Mouse (Mus musculus) kidney, adult 2 months (tissue): ENCODE measurements around the gene A530016L24Rik. TPM values are rescaled to one million over a fixed set of nuclear protein-coding genes. Genes with fewer than 3 reads are reported as not detected.

Experiments
- DNase-seq: peaks from one replicate; pipeline ENCODE4 v3.0.0; 2021
- H3K27ac ChIP-seq: fragments of 200-500 bp; 2 replicates; pipeline ENCODE4 v1.5.1; 2012; ENCODE audit warnings: low read depth, low read length, control low read depth, inconsistent platforms; ENCODE audit not compliant: insufficient read depth
- H3K27me3 ChIP-seq: fragments of 200-500 bp; replicated peaks from 2 replicates; pipeline ENCODE4 v1.6.1; 2012; ENCODE audit warnings: mild to moderate bottlenecking, moderate library complexity, low read length, inconsistent platforms; ENCODE audit not compliant: control insufficient read depth, insufficient read depth
- H3K36me3 ChIP-seq: fragments of 200-500 bp; 2 replicates; pipeline ENCODE4 v1.6.1; 2012; ENCODE audit warnings: mild to moderate bottlenecking, moderate library complexity, low read length, inconsistent platforms; ENCODE audit not compliant: control insufficient read depth, insufficient read depth
- H3K4me1 ChIP-seq: fragments of 200-500 bp; 2 replicates; pipeline ENCODE4 v1.6.1; 2011; ENCODE audit warnings: low read length; ENCODE audit not compliant: control insufficient read depth, insufficient read depth
- H3K4me3 ChIP-seq: fragments of 200-500 bp; 2 replicates; pipeline ENCODE4 v1.5.1; 2011; ENCODE audit warnings: mild to moderate bottlenecking, low read depth, low read length, control low read depth; ENCODE audit not compliant: insufficient read depth
- CTCF ChIP-seq: fragments of 200-500 bp; conservative IDR thresholded peaks from 2 replicates; pipeline ENCODE4 v1.5.1; 2011; ENCODE audit warnings: low read depth, mild to moderate bottlenecking, control low read depth, low read length, moderate library complexity, mixed read lengths; ENCODE audit not compliant: insufficient read depth, insufficient read length
- POLR2A ChIP-seq: fragments of 200-500 bp; IDR thresholded peaks from one replicate; pipeline ENCODE4 v1.6.1; 2011; ENCODE audit warnings: low read depth, low read length, control low read depth
- WGBS: fragments of 180-500 bp; shearing (Covaris S2); methylation state at CpG from one replicate; pipeline ENCODE4 v1.1.7; 2018; 5-methylcytosine and 5-hydroxymethylcytosine counted together
- polyA plus RNA-seq: library from polyadenylated mRNA; depleted of rRNA; stranded (reverse); fragments of >200 nt; gene quantifications from 2 replicates; pipeline ENCODE4 v1.2.3, GENCODE M21; 2012

The A530016L24Rik gene
- polyA plus RNA-seq, 1 experiment = 11.4 TPM

DNA sequence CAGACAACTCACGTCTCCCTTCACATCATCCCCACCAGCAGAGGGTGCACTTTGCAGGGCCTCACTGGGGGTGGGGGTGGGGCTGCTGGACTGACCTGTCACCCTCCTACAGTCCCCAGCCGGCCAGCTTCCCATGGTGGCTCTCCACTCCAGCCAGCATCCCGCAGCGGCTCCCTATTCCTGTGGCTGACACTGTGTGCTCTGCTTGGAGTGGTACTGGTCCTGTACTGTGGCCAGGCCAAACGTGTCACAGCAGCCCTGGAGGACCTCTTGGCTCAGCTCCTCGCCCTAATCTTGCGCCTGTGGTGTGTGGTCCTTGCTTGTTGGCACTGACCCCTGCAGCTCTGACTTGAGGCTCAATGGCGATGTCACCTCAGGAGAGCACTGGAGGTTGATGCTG lies 8.5 kb downstream of the A530016L24Rik start:
- Histone ChIP-seq H3K27me3 (no peaks in the 10 kb centered on the region), H3K27ac (no peak overlapping the region), H3K4me1 (no peaks in the 10 kb centered on the region), H3K4me3 (no peak overlapping the region), H3K36me3 (no peaks in the 10 kb centered on the region)
- no peak for DNase-seq
- no peak for TF ChIP-seq POLR2A
- TF ChIP-seq CTCF = 0 out of 2 replicates have a peak, but pooled peaks have one; percentile 6
- 84% methylated on average over 8 of the region's 8 CpGs for WGBS

DNA sequence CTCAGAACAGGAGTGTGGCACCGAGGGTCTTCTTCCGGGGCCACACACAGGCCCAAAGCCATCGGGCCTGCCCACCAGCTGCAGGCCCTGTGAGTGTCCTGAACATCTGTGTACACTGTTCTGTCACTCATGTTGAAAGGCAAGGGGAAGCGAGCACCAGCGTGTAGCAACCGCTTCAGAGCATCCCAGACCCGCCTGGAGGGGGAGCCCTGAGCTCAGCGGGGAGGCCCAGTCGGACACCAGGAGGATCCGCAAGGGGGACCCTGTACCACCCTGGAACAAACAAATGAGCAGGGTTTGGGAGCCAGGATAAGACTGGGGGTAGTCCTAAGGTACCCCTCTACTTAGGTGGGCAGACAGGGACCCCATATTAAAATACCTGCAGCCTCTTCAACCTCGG lies 9.4 kb downstream of the A530016L24Rik start:
- DNase-seq = peak; percentile 27
- Histone ChIP-seq H3K4me3 (no peak overlapping the region), H3K27ac (no peak overlapping the region), H3K4me1 (no peaks in the 10 kb centered on the region), H3K27me3 (no peaks in the 10 kb centered on the region), H3K36me3 (no peaks in the 10 kb centered on the region)
- no peak for TF ChIP-seq POLR2A
- TF ChIP-seq CTCF = peak; percentile 63
- 38% methylated on average over 11 of the region's 11 CpGs for WGBS

DNA sequence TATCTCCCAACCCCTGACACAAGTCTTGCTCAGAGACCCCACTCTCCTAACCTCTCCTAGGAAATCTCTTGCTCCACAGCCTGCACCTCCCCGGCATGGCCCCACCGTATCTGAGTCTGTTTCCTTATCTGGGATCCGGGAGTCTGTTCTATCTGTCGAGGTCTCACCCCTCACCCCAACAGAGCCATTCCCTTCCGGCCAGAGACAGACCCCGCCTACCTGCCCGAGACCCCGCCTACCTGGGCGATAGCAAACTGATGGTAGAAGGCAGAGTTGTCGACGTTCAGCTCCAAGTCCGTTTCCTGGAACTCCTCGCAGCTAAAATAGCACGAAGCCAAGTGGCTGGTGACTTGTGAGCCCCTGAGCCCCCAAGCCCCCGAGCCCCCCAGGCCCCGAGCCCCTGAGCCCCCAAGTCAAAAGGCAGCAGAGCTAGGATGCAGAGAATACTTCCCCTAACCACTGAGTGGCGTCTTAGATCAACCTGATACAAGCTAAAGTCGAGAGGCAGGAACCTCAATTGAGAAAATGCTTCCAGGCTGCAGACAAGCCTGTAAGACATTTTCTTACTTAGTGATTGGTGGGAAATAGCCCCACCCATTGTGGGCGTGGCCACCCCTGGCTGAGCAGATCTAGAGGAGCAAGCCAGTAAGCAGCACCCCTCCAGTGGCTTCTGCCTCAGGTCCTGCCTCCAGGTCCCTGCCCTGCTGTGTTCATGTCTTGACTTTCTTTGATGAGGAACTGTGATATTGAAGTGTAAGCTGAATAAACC lies 13.9 kb downstream of the A530016L24Rik start:
- 31% methylated on average over 19 of the region's 19 CpGs for WGBS

DNA sequence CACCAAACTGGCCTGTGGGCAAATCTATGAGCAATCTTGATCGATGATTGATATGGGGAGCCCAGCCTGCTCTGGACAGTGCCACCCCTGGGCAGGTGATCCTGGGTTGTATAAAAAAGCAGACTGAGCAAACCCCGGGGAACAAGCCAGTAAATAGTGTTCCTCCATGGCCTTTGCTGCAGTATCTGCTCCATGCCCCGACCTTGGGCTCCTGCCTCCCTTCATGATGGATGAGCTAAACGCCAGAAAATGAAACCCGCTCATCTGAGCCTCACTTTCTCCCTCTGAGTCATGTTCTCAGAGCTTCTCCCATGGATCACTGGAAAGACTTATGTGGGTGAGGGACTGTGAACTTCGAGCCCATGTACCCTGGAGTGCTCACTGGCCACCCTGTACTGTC lies 17.0 kb downstream of the A530016L24Rik start:
- Histone ChIP-seq H3K27me3 (no peaks in the 10 kb centered on the region), H3K27ac (no peak overlapping the region), H3K4me3 (no peak overlapping the region), H3K4me1 (0 out of 2 replicates have a peak, but pooled peaks cover 4% of the 10 kb centered on the region), H3K36me3 (no peaks in the 10 kb centered on the region)
- no peak for TF ChIP-seq POLR2A
- no peak for TF ChIP-seq CTCF
- DNase-seq = no peak
- WGBS = 63% methylated on average over 6 of the region's 6 CpGs

More for the DNA sequence above, 13.9 kb downstream of the A530016L24Rik start:
- H3K27me3 ChIP-seq = no peaks in the 10 kb centered on the region
- H3K36me3 ChIP-seq = no peaks in the 10 kb centered on the region
- H3K4me3 ChIP-seq = no peak overlapping the region
- no peak for TF ChIP-seq POLR2A
- no peak for TF ChIP-seq CTCF
- 0 out of 2 replicates have a peak, but pooled peaks cover 4% of the 10 kb centered on the region for H3K4me1 ChIP-seq
- DNase-seq = no peak
- no peak overlapping the region for H3K27ac ChIP-seq

DNA sequence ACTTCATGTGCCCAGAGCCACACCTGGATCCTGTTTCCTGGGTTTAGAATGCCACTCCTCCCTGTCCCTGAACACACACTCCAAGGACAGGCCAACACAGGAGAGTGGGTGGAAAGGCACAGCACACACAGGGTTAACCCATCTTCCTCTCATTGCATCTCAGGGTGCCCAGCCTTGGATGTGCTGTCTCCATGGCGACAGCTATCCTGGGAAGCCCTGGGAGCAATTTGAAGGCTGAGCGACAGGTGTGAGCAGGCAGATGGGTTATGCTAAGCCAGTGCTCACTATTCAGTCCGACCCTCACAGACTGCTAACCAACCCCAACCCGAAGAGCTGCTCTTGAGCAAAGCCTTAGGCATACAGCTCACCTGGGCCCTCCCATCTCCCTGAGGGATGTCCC lies 18.0 kb downstream of the A530016L24Rik start:
- WGBS = 60% methylated on average over 4 of the region's 4 CpGs
- TF ChIP-seq POLR2A (no peak), CTCF (no peak)

DNA sequence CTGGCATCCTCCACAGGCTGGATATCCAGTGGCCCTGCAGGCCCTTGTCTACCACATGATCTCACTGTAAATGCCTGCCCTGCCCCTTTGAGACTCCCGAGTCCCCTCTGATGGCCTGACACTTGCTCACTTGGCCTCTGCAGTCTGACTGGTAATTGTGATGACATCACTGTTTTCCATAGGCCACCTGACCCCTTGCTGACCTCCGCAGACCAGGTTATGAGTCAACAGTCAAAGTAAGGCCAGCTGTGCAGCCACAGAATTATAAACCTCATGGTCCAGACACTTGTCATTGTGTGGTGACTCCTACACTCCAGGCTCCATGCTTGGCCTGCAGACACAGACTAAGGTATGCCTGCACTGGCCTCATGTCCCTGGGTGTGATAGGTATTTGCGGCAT lies 18.7 kb downstream of the A530016L24Rik start:
- H3K36me3 ChIP-seq = no peaks in the 10 kb centered on the region
- no peak for DNase-seq
- WGBS = 78% methylated on average over 3 of the region's 3 CpGs
- no peak overlapping the region for H3K27ac ChIP-seq
- 0 out of 2 replicates have a peak, but pooled peaks cover 4% of the 10 kb centered on the region for H3K4me1 ChIP-seq
- no peak overlapping the region for H3K4me3 ChIP-seq
- TF ChIP-seq CTCF (no peak), POLR2A (no peak)
- no peaks in the 10 kb centered on the region for H3K27me3 ChIP-seq

More for the DNA sequence above, 18.0 kb downstream of the A530016L24Rik start:
- no peak overlapping the region for H3K27ac ChIP-seq
- H3K27me3 ChIP-seq = no peaks in the 10 kb centered on the region
- 0 out of 2 replicates have a peak, but pooled peaks cover 4% of the 10 kb centered on the region for H3K4me1 ChIP-seq
- no peak for DNase-seq
- H3K36me3 ChIP-seq = no peaks in the 10 kb centered on the region
- H3K4me3 ChIP-seq = no peak overlapping the region

DNA sequence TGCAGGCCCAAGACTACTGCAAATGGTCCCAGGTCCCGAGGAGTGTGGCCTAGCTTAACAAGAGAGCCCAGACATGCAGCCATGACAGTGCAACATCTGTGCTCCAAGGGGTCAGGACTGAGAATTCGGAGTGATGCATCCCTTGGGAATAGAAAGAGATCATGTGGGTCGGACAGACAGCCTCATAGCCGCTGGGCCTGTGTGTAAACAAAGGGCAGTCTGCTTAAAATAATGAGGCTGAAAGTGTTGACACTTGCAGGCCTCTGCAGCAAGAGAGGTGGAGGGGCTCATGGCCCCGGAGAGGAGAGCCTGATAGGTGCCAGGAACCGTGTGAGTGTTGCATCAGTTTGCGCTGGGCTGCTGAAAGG lies 21.1 kb downstream of the A530016L24Rik start:
- Histone ChIP-seq H3K36me3 (no peaks in the 10 kb centered on the region), H3K4me1 (no peaks in the 10 kb centered on the region), H3K27ac (no peak overlapping the region), H3K4me3 (no peak overlapping the region), H3K27me3 (no peaks in the 10 kb centered on the region)
- TF ChIP-seq CTCF (no peak), POLR2A (no peak)
- DNase-seq = no peak
- 31% methylated on average over 7 of the region's 7 CpGs for WGBS
